Mouse (Mus musculus) liver, embryonic 14.5 days (tissue): Measurements from ENCODE around the gene Pcif1. TPM values are rescaled to one million over a fixed set of nuclear protein-coding genes. Genes with fewer than 3 reads are reported as not detected.

Experiments used
- ATAC-seq: fragments of 200-750 bp; cut with Nextera tagmentation; 2 replicates; pipeline ENCODE4 v1.8.0; 2017; ENCODE audit warnings: moderate number of reproducible peaks, mild to moderate bottlenecking, moderate library complexity; ENCODE audit not compliant: insufficient read depth
- DNase-seq, 3 experiments: peaks; one replicate each; pipeline ENCODE4 v3.0.0-alpha.2; 2012 to 2013; ENCODE audit warnings: low read depth in 3 of 3, low spot score in 3 of 3
- H3K27ac ChIP-seq: fragments of 300-500 bp; sonication (generic); 2 replicates; pipeline ENCODE4 v1.5.1; 2014; ENCODE audit warnings: moderate library complexity, mild to moderate bottlenecking, control low read depth, inconsistent platforms
- H3K27me3 ChIP-seq: fragments of 300-500 bp; sonication (generic); 2 replicates; pipeline ENCODE4 v1.6.1; 2014; ENCODE audit warnings: mild to moderate bottlenecking, low read length, moderate library complexity; ENCODE audit not compliant: control insufficient read depth, insufficient read depth
- H3K36me3 ChIP-seq: fragments of 300-500 bp; sonication (generic); replicated peaks from 2 replicates; pipeline ENCODE4 v1.6.1; 2014; ENCODE audit warnings: low read depth; ENCODE audit not compliant: control insufficient read depth, insufficient read depth
- H3K4me1 ChIP-seq, 2 experiments: fragments of 200-500 bp in 1 of 2; fragments of 300-500 bp in 1 of 2; sonication (generic) in 1 of 2; replicated peaks; 2 replicates each; pipeline ENCODE4 v1.6.1; 2012 to 2014; ENCODE audit warnings: antibody characterized with exemption in 1 of 2, inconsistent platforms in 1 of 2, low read length in 1 of 2; ENCODE audit not compliant: control insufficient read depth in 2 of 2, insufficient read depth in 2 of 2
- H3K4me2 ChIP-seq: fragments of 300-500 bp; sonication (generic); 2 replicates; pipeline ENCODE4 v1.6.1; 2014; ENCODE audit warnings: low read depth, mild to moderate bottlenecking, control low read depth, moderate library complexity
- H3K4me3 ChIP-seq, 2 experiments: fragments of 200-500 bp in 1 of 2; fragments of 300-500 bp in 1 of 2; sonication (generic) in 1 of 2; 2 replicates each; pipeline ENCODE4 v1.5.1; 2012 to 2014; ENCODE audit warnings: low read depth in 2 of 2, low read length in 2 of 2, mild to moderate bottlenecking in 2 of 2, control low read depth in 1 of 2, inconsistent platforms in 1 of 2, moderate library complexity in 1 of 2; ENCODE audit not compliant: insufficient read depth in 1 of 2
- H3K9ac ChIP-seq: fragments of 300-500 bp; sonication (generic); replicated peaks from 2 replicates; pipeline ENCODE4 v1.6.1; 2014; ENCODE audit warnings: mild to moderate bottlenecking, control low read depth, moderate library complexity
- H3K9me3 ChIP-seq: fragments of 300-500 bp; sonication (generic); 2 replicates; pipeline ENCODE4 v1.6.1; 2016; ENCODE audit warnings: low read length, mixed read lengths; ENCODE audit not compliant: control insufficient read depth
- CTCF ChIP-seq: IDR thresholded peaks from 2 replicates; pipeline ENCODE4 v1.5.1; 2016; ENCODE audit warnings: antibody characterized with exemption, low read depth, control low read depth
- EP300 ChIP-seq: IDR thresholded peaks from 2 replicates; pipeline ENCODE4 v1.6.1; 2016; ENCODE audit warnings: antibody characterized with exemption, low read depth
- WGBS: fragments of 180-500 bp; shearing (Covaris S2); extraction: QIAGEN DNeasy Blood & Tissue Kit; methylation state at CpG from one replicate; pipeline ENCODE4 v1.1.7; 2014; ENCODE audit not compliant: insufficient replicate concordance; 5-methylcytosine and 5-hydroxymethylcytosine counted together
- polyA plus RNA-seq, 2 experiments: library from polyadenylated mRNA; depleted of rRNA in 1 of 2; stranded (reverse) in 1 of 2; unstranded in 1 of 2; fragments of >200 nt; fragmentation: Nextera tagmentation in 1 of 2; extraction: Ambion mirVana in 1 of 2; gene quantifications; 2 replicates each; pipeline versions ENCODE4 v1.2.1 to v1.2.3; 2012 to 2014

Pcif1 gene
- polyA plus RNA-seq, 2 experiments, result 19.6 to 37.5 TPM

GRCm38 (mm10) chr2:164894048-164894447, 14.9 kb downstream of the Pcif1 start:
- ATAC-seq (no peak), DNase-seq (no peak)
- Histone ChIP-seq H3K4me1 (no peaks in the 10 kb centered on the region), H3K9ac (no peak overlapping the region), H3K27ac (no peak overlapping the region), H3K36me3 (peaks cover 94% of the 10 kb centered on the region), H3K4me2 (no peak overlapping the region), H3K4me3 (no peak overlapping the region), H3K27me3 (no peaks in the 10 kb centered on the region), H3K9me3 (no peaks in the 10 kb centered on the region)
- WGBS, result 74% methylated on average over 5 of the region's 5 CpGs
- TF ChIP-seq EP300, result no peak
- no peak for TF ChIP-seq CTCF

- no peak overlapping the region for H3K4me2 ChIP-seq
- TF ChIP-seq EP300 (no peak), CTCF (0 out of 2 replicates have a peak, but pooled peaks have one; percentile 4)
- no peaks in the 10 kb centered on the region for H3K9me3 ChIP-seq
- no peak for DNase-seq
- WGBS, result 73% methylated on average over 1 of the region's 1 CpGs
- no peak overlapping the region for H3K4me3 ChIP-seq
- no peak overlapping the region for H3K27ac ChIP-seq
- no peak overlapping the region for H3K9ac ChIP-seq
- H3K4me1 ChIP-seq, result no peaks in the 10 kb centered on the region
- H3K36me3 ChIP-seq, result peaks cover 94% of the 10 kb centered on the region
- H3K27me3 ChIP-seq, result no peaks in the 10 kb centered on the region
- ATAC-seq, result no peak
Observed at GRCm38 (mm10) chr2:164894644-164895043, 15.5 kb downstream of the Pcif1 start.

GRCm38 (mm10) chr2:164895885-164896284, 16.8 kb downstream of the Pcif1 start:
- Histone ChIP-seq H3K9me3 (no peaks in the 10 kb centered on the region), H3K27ac (no peak overlapping the region), H3K27me3 (no peaks in the 10 kb centered on the region), H3K9ac (no peak overlapping the region), H3K4me2 (no peak overlapping the region), H3K4me3 (no peak overlapping the region), H3K36me3 (peaks cover 96% of the 10 kb centered on the region), H3K4me1 (no peaks in the 10 kb centered on the region)
- WGBS, result 93% methylated on average over 6 of the region's 6 CpGs
- ATAC-seq (no peak), DNase-seq (no peak)
- TF ChIP-seq EP300, result no peak
- no peak for TF ChIP-seq CTCF

GRCm38 (mm10) chr2:164898008-164898407, 18.9 kb downstream of the Pcif1 start:
- ATAC-seq (no peak), DNase-seq (no peak)
- H3K4me2 ChIP-seq, result no peak overlapping the region
- no peak overlapping the region for H3K9ac ChIP-seq
- H3K36me3 ChIP-seq, result peaks cover 92% of the 10 kb centered on the region
- H3K4me1 ChIP-seq, result no peaks in the 10 kb centered on the region
- TF ChIP-seq EP300, result no peak
- TF ChIP-seq CTCF, result no peak
- no peaks in the 10 kb centered on the region for H3K9me3 ChIP-seq
- H3K27ac ChIP-seq, result no peak overlapping the region
- no peak overlapping the region for H3K4me3 ChIP-seq
- H3K27me3 ChIP-seq, result no peaks in the 10 kb centered on the region
- 84% methylated on average over 7 of the region's 7 CpGs for WGBS

GRCm38 (mm10) chr2:164899034-164899433, 19.9 kb downstream of the Pcif1 start:
- WGBS, result 89% methylated on average over 15 of the region's 15 CpGs
- no peaks in the 10 kb centered on the region for H3K9me3 ChIP-seq
- peaks cover 87% of the 10 kb centered on the region for H3K36me3 ChIP-seq
- TF ChIP-seq EP300 (no peak), CTCF (no peak)
- H3K9ac ChIP-seq, result no peak overlapping the region
- no peak overlapping the region for H3K4me3 ChIP-seq
- no peaks in the 10 kb centered on the region for H3K4me1 ChIP-seq
- no peak for DNase-seq
- no peak for ATAC-seq
- H3K27me3 ChIP-seq, result no peaks in the 10 kb centered on the region
- H3K27ac ChIP-seq, result no peak overlapping the region
- no peak overlapping the region for H3K4me2 ChIP-seq
